Mouse (Mus musculus) frontal cortex, postnatal 36 days (tissue): ENCODE results near the gene Frat1.
A peak's percentile ranks its signal among the peaks of the same experiment; 100 is the strongest.

Experiments
- DNase-seq, 2 experiments: peaks; one replicate each; pipeline ENCODE4 v3.0.0; 2022; ENCODE audit warnings: low spot score in 2 of 2

Gene Frat1

GRCm38 (mm10) chr19:41829381-41830105 is at the start of gene Frat1:
Gene Frat1, plus strand, starts transcription at chr19:41829970.
- peak; percentile 93 to 94 for DNase-seq

GRCm38 (mm10) chr19:41786896-41787295 is 42.9 kb upstream of the Frat1 start:
- DNase-seq: no peak

- no peak for DNase-seq
Measured at GRCm38 (mm10) chr19:41789110-41789961, 40.4 kb upstream of the Frat1 start.

- DNase-seq: no peak
Measured at GRCm38 (mm10) chr19:41791384-41791783, 38.4 kb upstream of the Frat1 start.

GRCm38 (mm10) chr19:41792934-41793486 is 36.8 kb upstream of the Frat1 start:
- no peak for DNase-seq

GRCm38 (mm10) chr19:41794017-41794416 is 35.8 kb upstream of the Frat1 start:
- DNase-seq: no peak

- DNase-seq: no peak
Measured at GRCm38 (mm10) chr19:41794901-41795300, 34.9 kb upstream of the Frat1 start.

- no peak for DNase-seq
Measured at GRCm38 (mm10) chr19:41796148-41796760, 33.5 kb upstream of the Frat1 start.

DNA sequence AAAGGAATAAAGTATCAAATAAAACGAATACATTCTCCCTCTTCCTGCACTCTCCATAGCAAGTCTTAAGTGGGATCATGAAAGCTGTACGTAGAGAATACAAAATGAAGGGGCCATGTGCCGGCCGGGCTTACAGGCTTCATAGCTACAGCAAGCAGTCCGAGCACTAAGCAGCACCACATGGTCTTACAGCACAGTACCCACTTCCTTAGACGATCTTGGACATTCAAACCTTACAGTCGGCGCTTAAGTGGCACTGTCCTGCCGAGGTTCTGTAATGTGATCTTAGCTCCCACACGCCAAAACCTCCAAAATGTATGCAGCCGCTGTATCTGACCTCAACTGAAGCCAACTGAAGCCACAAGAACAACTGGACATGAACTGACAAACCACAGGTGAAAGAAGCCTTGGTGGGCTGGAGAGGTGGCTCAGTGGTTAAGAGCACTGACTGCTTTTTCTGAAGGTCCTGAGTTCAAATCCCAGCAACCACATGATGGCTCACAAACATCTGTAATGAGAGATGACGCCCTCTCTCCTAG is 32.9 kb upstream of the Frat1 start:
- no peak for DNase-seq

DNA sequence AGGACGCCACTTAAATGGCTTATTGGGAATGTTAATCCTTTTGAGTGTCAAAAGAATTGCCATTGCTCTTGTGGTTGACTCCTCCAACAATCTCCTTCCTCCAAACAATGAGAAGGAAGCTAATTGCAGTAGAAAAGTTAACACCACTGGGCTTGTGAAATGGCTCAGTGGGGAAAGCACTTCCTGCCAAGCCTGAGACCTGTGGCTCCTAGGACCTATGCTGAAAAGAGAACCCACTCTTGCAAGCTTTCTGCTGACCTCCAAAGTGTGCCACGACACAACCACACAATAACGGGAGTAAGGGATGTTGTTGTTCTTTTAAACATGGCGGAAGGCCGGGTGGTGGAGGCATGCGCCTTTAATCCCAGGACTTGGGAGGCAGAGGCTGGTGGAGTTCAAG is 32.2 kb upstream of the Frat1 start:
- DNase-seq: no peak

- DNase-seq: no peak
Measured at GRCm38 (mm10) chr19:41800451-41800850, 29.3 kb upstream of the Frat1 start.

- DNase-seq: no peak
Measured at GRCm38 (mm10) chr19:41800986-41801741, 28.6 kb upstream of the Frat1 start.

DNA sequence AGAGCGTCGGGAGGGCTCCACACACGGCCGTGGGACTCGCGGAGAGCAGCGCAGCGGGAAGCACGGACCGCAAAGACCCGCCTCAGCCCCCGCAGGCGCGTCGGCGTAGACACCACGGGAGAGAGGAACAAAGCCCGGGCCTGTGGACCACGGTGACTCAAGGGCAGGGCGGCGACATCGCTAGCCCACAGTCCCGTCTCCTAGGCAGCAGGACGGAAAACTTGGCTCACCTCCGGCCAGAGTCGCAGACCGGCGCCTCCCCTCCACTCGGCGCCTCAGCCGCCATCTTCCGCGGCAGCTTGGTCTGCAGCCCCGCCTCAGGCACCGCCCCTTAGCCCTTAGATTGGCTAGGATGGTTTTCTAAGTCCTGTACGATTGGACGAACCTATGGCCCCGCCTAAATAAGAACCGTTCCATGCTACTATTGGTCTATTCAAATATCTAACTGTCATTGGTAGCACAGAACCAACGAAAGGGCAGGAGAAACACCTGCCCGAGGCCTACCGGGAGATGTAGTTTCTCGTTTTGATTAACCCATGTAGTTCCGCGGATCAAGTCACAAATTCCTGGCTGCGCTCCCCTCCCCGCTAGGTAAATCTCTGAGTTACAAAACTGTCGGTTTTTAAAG is 27.9 kb upstream of the Frat1 start, which contains the start of gene Arhgap19:
Gene Arhgap19 (minus strand): TSS at position 306 of the 628 bp plus-strand sequence.
- peak; percentile 84 to 95 for DNase-seq

GRCm38 (mm10) chr19:41803322-41803721 is 26.4 kb upstream of the Frat1 start:
- no peak for DNase-seq

DNA sequence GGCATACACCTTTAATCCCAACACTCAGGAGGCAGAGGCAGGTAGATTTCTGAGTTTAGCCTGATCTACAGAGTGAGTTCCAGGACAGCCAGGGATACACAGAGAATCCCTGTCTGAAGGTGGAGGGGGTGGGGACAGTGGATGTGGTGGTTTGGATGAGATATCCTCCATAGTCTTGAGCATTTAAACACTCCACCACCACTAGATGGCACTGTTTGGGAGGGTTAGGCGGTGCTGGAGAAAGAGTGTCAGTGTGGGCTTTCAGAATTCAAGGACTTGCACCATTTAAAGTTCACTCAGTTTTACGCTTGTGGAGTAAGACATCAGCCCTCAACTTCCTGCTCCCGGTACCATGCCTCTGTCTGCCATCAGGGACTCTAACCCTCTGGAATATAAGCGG is 23.9 kb upstream of the Frat1 start:
- DNase-seq: no peak

DNA sequence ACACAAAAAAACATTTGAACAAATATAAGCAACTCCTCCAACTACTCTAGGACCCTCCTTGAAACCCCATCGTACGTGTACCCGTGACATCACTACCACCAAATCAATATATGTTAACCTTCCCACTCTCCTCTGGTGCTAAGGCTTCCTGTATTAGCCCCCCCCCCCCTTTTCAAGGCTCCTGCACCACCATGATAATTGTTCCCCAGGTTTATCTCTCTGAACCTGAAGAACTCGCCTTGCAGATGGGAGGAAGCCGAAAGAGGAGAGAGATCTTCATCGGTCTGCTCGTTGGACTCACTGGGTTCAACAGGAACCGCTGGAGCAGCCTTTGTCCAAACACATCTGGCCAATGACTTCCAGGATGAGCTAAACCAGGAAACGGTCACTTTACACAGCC is 22.3 kb upstream of the Frat1 start:
- no peak for DNase-seq

- no peak for DNase-seq
Measured at GRCm38 (mm10) chr19:41808104-41808634, 21.6 kb upstream of the Frat1 start.

DNA sequence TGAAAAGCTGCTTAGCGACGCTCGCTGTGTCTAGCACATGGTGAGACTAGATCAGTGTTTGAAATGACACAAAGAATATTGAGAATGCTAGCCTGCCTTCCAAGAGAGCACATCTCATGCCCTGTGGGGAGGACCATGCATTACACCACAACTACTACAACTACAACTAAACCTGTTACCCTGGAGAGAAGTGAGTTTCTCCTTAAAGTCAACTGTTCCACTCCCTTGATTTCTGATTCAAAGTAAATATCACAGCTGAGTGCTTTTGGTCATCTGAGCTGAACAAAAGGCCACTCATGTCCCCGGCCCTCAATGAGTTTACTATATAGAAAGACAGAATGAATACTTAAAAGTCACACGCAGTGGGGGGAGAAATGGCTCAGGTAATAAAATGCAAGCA is 19.7 kb upstream of the Frat1 start:
- DNase-seq: no peak

GRCm38 (mm10) chr19:41812525-41812924 is 17.2 kb upstream of the Frat1 start:
- no peak for DNase-seq

- DNase-seq: no peak
Measured at GRCm38 (mm10) chr19:41813374-41813773, 16.4 kb upstream of the Frat1 start.
